Mouse (Mus musculus) left cerebral cortex, postnatal 36 days (tissue): ENCODE data around the gene Ess2. TPM values are rescaled to one million over a fixed set of nuclear protein-coding genes. Genes with fewer than 3 reads are reported as not detected.

Experiments used
- DNase-seq, 2 experiments: peaks; one replicate each; pipeline ENCODE4 v3.0.0; 2021 to 2022; ENCODE audit warnings: low spot score in 2 of 2, mixed read lengths in 1 of 2
- intact Hi-C: fragments of 180-260 bp; cut with DNase I; formaldehyde crosslinking; loops from one replicate; pipeline ENCODE4 v1.15.1; 2025
- total RNA-seq, 2 experiments: library from RNA; stranded (reverse); gene quantifications; 2 replicates each; pipeline ENCODE4 v1.2.3; 2021

Gene Ess2
- total RNA-seq, 2 experiments from 2014 or later = 26.1 to 31.1 TPM

DNA sequence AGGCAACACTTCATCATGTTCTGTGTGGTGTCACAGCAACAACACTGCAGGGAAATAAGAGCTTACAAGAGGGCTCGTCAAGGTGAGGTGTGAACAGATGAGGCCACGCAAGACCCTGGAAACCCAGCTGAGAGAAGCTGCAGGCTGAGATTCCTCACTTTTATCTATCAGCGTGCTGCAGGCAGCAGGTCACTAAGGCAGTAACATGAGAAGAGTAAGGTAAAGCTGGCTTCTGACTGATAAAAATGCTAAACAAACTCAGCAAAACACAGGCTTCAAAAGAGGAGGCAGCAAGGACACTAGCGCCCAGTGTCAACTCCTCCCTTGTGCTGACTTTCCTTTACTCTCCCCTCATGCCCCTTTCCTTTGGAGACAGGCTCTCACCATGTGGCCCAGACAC, 38.2 kb downstream of the Ess2 start:
- DNase-seq = no peak
- intact Hi-C loops = no loop called here

DNA sequence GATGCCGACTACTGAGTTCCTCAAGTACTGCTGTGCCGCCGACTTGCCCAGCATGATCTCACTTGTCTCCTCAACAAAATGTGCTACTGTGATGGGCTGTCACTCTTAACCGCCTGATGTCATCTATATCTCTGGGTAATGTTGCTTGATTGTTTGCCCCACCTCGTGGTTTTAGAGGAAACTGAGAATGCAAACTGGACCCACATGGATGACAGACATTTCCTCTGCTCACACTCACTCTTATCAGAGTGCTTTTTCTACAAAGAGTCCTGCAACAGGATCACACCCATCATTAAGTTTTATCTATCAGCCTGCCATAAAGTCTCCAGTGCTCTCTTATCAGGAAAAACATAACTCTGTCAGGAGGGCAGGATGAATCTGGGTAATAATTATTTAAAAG, 39.9 kb downstream of the Ess2 start:
- no peak for DNase-seq
- intact Hi-C loops = no loop called here

DNA sequence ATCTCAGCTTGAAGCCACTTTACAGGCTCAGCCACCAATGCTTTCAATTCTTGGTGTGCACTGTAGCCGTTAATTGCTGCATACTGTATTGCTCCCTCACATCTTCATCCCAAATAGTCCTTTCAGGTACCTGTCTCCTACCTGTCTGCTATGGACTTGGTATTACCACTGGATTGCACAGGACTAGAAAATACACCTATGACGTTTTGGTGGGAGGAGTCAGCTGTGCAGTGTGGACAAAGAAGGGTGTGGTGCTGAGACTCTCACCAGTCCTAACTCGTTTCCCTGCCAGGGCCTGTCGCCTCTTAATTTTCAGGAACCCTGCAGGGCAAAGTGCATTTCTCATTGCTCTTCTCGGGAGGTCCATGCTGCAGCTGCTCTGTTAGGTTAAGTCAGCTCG, 45.4 kb downstream of the Ess2 start:
- DNase-seq = no peak
- intact Hi-C loops = no loop called here

DNA sequence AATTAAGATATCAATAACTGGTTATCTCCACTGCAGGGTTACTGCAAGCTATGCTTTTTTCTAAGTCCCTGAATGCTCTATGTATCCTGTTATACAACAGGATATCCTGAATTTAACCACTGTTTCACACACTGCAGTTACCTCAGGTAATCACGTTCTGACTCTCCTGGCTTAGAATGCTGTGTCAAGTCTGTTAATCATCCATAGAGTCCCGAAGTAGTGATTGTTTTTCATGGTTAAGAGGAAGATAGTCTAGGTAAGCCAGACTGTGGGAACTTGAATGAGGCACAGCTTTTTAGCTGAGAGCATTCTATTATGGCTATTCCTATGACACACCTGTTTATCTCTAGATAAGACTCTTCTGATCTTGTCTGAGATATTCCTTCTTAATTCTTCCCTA, 45.9 kb downstream of the Ess2 start:
- DNase-seq = no peak
- intact Hi-C loops = no loop called here

DNA sequence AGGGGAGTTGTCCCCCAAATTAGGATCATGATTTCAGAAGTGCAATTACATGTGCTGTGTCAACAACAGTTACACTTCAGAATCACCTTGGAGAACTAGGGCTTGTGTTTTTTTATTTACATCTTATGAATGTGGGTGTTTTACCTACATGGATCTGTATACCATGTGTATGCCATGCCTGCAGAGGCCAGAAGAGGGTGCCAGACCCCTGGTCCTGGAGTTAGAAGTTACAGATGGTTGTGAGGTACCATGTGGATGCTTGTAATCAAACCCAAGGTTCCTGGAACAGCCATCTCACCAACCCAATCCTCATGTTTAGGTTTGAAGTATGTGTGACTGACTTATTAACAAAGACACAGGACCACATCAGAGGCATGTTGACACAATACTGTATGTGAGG, 52.6 kb downstream of the Ess2 start:
- DNase-seq = no peak
- intact Hi-C loops = no loop called here

DNA sequence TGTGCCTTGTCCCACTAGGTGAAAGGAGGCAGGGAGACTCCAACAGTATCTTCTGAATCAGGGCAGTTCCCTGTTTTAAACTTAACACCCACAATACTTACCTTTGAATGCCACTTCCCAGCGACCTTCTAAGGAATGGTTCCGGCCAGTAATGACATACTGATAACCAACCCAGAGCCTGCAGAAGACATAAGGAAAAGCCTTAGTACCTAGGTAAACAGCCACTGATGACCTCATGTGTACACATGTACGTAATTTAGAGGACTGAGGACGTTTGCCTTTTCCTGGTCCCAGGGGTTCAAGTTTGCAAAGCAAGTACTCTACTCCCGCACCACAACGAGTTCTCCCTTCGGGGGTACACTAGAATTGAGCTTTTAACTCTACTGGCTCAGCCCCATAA, 54.0 kb downstream of the Ess2 start:
- no peak for DNase-seq
- intact Hi-C loops = no loop called here

DNA sequence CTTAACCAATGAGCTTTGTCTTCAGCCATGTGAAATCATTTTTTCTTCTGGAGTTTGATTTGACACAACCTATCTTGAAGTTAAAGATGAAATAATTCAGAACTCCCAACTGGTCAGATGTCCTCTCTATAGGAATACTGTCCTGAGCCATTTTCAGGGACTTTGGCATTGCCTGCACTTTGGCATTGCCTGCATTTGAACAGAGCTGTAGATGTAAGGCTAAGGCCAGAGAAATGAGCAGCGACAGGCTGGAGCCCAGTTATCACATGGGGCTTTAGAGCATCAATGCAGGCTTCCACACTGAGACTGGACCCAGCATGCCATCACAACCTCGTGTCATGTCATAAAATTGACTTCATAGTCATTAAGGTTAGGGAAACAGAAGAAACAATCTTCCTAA, 57.9 kb downstream of the Ess2 start:
- intact Hi-C loops = no loop called here
- no peak for DNase-seq

DNA sequence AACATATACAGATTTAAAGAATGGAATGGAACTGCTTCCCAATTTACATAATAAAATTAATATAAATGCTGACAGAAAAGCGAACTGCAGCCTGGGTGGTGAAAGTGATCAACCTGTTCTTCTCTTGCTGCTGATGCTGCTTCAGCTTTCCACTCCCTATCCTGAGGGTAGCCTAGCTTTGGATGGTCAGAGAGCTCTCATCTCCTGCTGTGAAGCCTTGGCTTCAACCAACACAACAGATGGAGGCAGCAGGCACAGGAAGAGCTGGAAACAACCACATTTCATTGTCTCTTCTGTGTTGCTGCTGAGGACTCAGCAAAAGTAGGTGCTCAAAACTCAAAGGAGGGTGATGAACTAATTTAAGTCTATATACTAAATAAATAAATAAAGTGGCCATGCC, 59.3 kb downstream of the Ess2 start:
- no peak for DNase-seq
- intact Hi-C loops = no loop called here

DNA sequence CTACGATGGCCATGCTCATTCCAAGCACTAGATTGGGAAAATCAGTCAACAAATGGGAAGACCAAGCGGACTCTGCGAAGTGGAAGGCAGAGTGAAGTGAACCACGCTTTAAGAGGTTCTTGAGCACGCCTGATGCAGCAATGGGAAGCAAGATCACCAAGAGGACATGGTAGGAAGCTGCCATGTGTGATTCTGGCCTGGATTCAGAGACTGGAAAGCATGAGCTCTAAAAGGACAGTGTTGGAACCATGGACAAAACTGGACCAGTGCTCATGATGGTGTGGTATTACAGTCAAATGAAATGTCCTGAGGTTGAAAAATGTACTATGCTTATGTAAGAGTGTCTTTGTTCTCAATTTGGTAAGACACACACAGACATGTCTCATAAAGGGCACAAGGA, 59.8 kb downstream of the Ess2 start:
- DNase-seq = no peak
- intact Hi-C loops = no loop called here

Other genes starting within 250 kb of the Ess2 start
- 10 to 100 TPM; 63.3 to 90.2 TPM for gene Med15, start 178.5 kb downstream of the Ess2 start, total RNA-seq
- 100 to 1,000 TPM in 1 of 2 experiments, 10 to 100 TPM in 1; 92.5 to 110 TPM for gene Klhl22, start 151.7 kb downstream of the Ess2 start, total RNA-seq
- gene Scarf2, start 114.1 kb downstream of the Ess2 start, total RNA-seq = 1 to 10 TPM; 3.4 to 3.8 TPM
- gene B830017H08Rik, start 78.2 kb downstream of the Ess2 start, total RNA-seq = 1 to 10 TPM; 2.9 to 4.6 TPM
- 10 to 100 TPM; 11.7 to 14.4 TPM for gene Car15, start 73.0 kb downstream of the Ess2 start, total RNA-seq
- gene Gm20518, start 19.7 kb downstream of the Ess2 start, total RNA-seq = 1 to 10 TPM; 1.3 to 2.2 TPM
- gene Tssk1, start 17.1 kb downstream of the Ess2 start, total RNA-seq = not detected
- gene Dgcr2, start 12.8 kb downstream of the Ess2 start, total RNA-seq = 100 to 1,000 TPM in 1 of 2 experiments, 10 to 100 TPM in 1; 92.6 to 103 TPM
- not detected for gene Tssk2, start 12.7 kb downstream of the Ess2 start, total RNA-seq
- not detected for gene Gsc2, start 3.7 kb upstream of the Ess2 start, total RNA-seq
- gene Slc25a1, start 16.9 kb upstream of the Ess2 start, total RNA-seq = 10 to 100 TPM; 38.5 to 44.9 TPM
- gene Vpreb2, start 69.1 kb upstream of the Ess2 start, total RNA-seq = not detected
- gene Dgcr6, start 141.5 kb upstream of the Ess2 start, total RNA-seq = 100 to 1,000 TPM in 1 of 2 experiments, 10 to 100 TPM in 1; 86.3 to 105 TPM
- 10 to 100 TPM; 35.5 to 42.7 TPM for gene Prodh, start 178.9 kb upstream of the Ess2 start, total RNA-seq
- 100 to 1,000 TPM; 128 to 164 TPM for gene Rtn4r, start 216.3 kb upstream of the Ess2 start, total RNA-seq